Mouse (Mus musculus) embryonic facial prominence, embryonic 13.5 days (tissue): Measurements from ENCODE around the gene Erh. TPM values are rescaled to one million over a fixed set of nuclear protein-coding genes. Genes with fewer than 3 reads are reported as not detected.

Experiments used
- ATAC-seq: fragments of 200-750 bp; cut with Nextera tagmentation; 2 replicates; pipeline ENCODE4 v1.8.0; 2017; ENCODE audit warnings: low read depth; ENCODE audit not compliant: insufficient number of reproducible peaks, insufficient read depth, low FRiP score, low TSS enrichment
- H3K27ac ChIP-seq: fragments of 300-500 bp; sonication (generic); 2 replicates; pipeline ENCODE4 v1.5.1; 2015; ENCODE audit warnings: moderate library complexity, mild to moderate bottlenecking, inconsistent platforms
- H3K27me3 ChIP-seq: fragments of 300-500 bp; sonication (generic); 2 replicates; pipeline ENCODE4 v1.6.1; 2015; ENCODE audit warnings: mild to moderate bottlenecking, inconsistent platforms
- H3K36me3 ChIP-seq: fragments of 300-500 bp; sonication (generic); 2 replicates; pipeline ENCODE4 v1.6.1; 2015; ENCODE audit warnings: mild to moderate bottlenecking, inconsistent platforms
- H3K4me1 ChIP-seq: fragments of 300-500 bp; sonication (generic); 2 replicates; pipeline ENCODE4 v1.6.1; 2015; ENCODE audit warnings: inconsistent platforms
- H3K4me2 ChIP-seq: fragments of 300-500 bp; sonication (generic); 2 replicates; pipeline ENCODE4 v1.6.1; 2015; ENCODE audit warnings: moderate library complexity, mild to moderate bottlenecking, inconsistent platforms
- H3K4me3 ChIP-seq: fragments of 300-500 bp; sonication (generic); 2 replicates; pipeline ENCODE4 v1.5.1; 2015; ENCODE audit warnings: mild to moderate bottlenecking, inconsistent platforms
- H3K9ac ChIP-seq: fragments of 300-500 bp; sonication (generic); 2 replicates; pipeline ENCODE4 v1.6.1; 2015; ENCODE audit warnings: mild to moderate bottlenecking, inconsistent platforms
- H3K9me3 ChIP-seq: fragments of 300-500 bp; sonication (generic); 2 replicates; pipeline ENCODE4 v1.6.1; 2016; ENCODE audit warnings: inconsistent platforms
- WGBS: fragments of 180-500 bp; shearing (Covaris S2); methylation state at CpG from one replicate; pipeline ENCODE4 v1.1.7; 2015; ENCODE audit warnings: mixed read lengths; 5-methylcytosine and 5-hydroxymethylcytosine counted together
- polyA plus RNA-seq: library from polyadenylated mRNA; unstranded; fragments of >200 nt; fragmentation: Nextera tagmentation; extraction: Ambion mirVana; gene quantifications from 2 replicates; pipeline ENCODE4 v1.2.1, GENCODE M21; 2015

The Erh gene
- 316 and 333 TPM in 2 replicates for polyA plus RNA-seq

GRCm38 (mm10) chr12:80643693-80644505 lies at the start of gene Erh, which contains the start of gene Slc39a9:
TSS of gene Erh (minus strand) at chr12:80644341.
TSS of gene Slc39a9 (plus strand) at chr12:80643883.
- H3K36me3 ChIP-seq: peaks cover 28% of the 10 kb centered on the region
- peak within 1 kb of the TSS; percentile 94 for H3K27ac ChIP-seq
- H3K4me2 ChIP-seq: peak within 1 kb of the TSS; percentile 80
- ATAC-seq: peak; percentile 94
- H3K9ac ChIP-seq: peak within 1 kb of the TSS; percentile 98
- H3K4me3 ChIP-seq: peak within 1 kb of the TSS; percentile 95
- no peaks in the 10 kb centered on the region for H3K9me3 ChIP-seq
- H3K27me3 ChIP-seq: no peaks in the 10 kb centered on the region
- H3K4me1 ChIP-seq: peaks cover 35% of the 10 kb centered on the region
- WGBS: under 1% methylated on average over 50 of the region's 50 CpGs

- Histone ChIP-seq H3K4me3 (no peak overlapping the region), H3K9ac (no peak overlapping the region), H3K4me2 (no peak overlapping the region), H3K36me3 (no peaks in the 10 kb centered on the region), H3K27ac (no peak overlapping the region), H3K9me3 (no peaks in the 10 kb centered on the region), H3K4me1 (peaks cover 32% of the 10 kb centered on the region), H3K27me3 (peaks cover 53% of the 10 kb centered on the region)
- 11% methylated on average over 2 of the region's 2 CpGs for WGBS
- ATAC-seq: no peak
Observed at GRCm38 (mm10) chr12:80693700-80694099, 49.6 kb upstream of the Erh start.

- Histone ChIP-seq H3K4me3 (peak within 1 kb of the TSS; percentile 42), H3K4me1 (peaks cover 32% of the 10 kb centered on the region), H3K9ac (peak within 1 kb of the TSS; percentile 58), H3K36me3 (no peaks in the 10 kb centered on the region), H3K4me2 (peak within 1 kb of the TSS; percentile 67), H3K27me3 (peaks cover 53% of the 10 kb centered on the region), H3K27ac (no peak within 1 kb of the TSS), H3K9me3 (no peaks in the 10 kb centered on the region)
- peak; percentile 79; the same call in 1 of the 2 replicates for ATAC-seq
- under 1% methylated on average over 52 of the region's 52 CpGs for WGBS
Observed at GRCm38 (mm10) chr12:80692269-80692972, 48.3 kb upstream of the Erh start, which contains the start of gene Plekhd1. TSS of gene Plekhd1 (plus strand) at chr12:80692591.

- Histone ChIP-seq H3K4me2 (peak overlapping the region; percentile 67), H3K9me3 (no peaks in the 10 kb centered on the region), H3K9ac (no peak overlapping the region), H3K36me3 (no peaks in the 10 kb centered on the region), H3K27ac (no peak overlapping the region), H3K4me1 (peaks cover 32% of the 10 kb centered on the region), H3K27me3 (peaks cover 53% of the 10 kb centered on the region), H3K4me3 (peak overlapping the region; percentile 42; the same call in 1 of the 2 replicates)
- 7% methylated on average over 12 of the region's 12 CpGs for WGBS
- no peak for ATAC-seq
Observed at GRCm38 (mm10) chr12:80691671-80692091, 47.5 kb upstream of the Erh start.

- H3K36me3 ChIP-seq: no peaks in the 10 kb centered on the region
- H3K9me3 ChIP-seq: no peaks in the 10 kb centered on the region
- peaks cover 30% of the 10 kb centered on the region for H3K4me1 ChIP-seq
- no peak for ATAC-seq
- H3K4me2 ChIP-seq: no peak overlapping the region
- H3K27ac ChIP-seq: no peak overlapping the region
- no peak overlapping the region for H3K9ac ChIP-seq
- WGBS: 50% methylated on average over 5 of the region's 5 CpGs
- peaks cover 46% of the 10 kb centered on the region for H3K27me3 ChIP-seq
- no peak overlapping the region for H3K4me3 ChIP-seq
Observed at GRCm38 (mm10) chr12:80689696-80690095, 45.6 kb upstream of the Erh start.

- Histone ChIP-seq H3K36me3 (no peaks in the 10 kb centered on the region), H3K4me1 (peaks cover 13% of the 10 kb centered on the region), H3K27ac (no peak overlapping the region), H3K9ac (no peak overlapping the region), H3K27me3 (peaks cover 27% of the 10 kb centered on the region), H3K9me3 (no peaks in the 10 kb centered on the region), H3K4me3 (no peak overlapping the region), H3K4me2 (no peak overlapping the region)
- 65% methylated on average over 10 of the region's 10 CpGs for WGBS
- no peak for ATAC-seq
Observed at GRCm38 (mm10) chr12:80687788-80688211, 43.7 kb upstream of the Erh start.

- Histone ChIP-seq H3K27ac (no peak overlapping the region), H3K9ac (no peak overlapping the region), H3K27me3 (no peaks in the 10 kb centered on the region; the same call in 1 of the 2 replicates), H3K4me1 (no peaks in the 10 kb centered on the region), H3K36me3 (peaks cover 7% of the 10 kb centered on the region; the same call in 1 of the 2 replicates), H3K4me3 (no peak overlapping the region), H3K9me3 (no peaks in the 10 kb centered on the region), H3K4me2 (no peak overlapping the region)
- no peak for ATAC-seq
- WGBS: 77% methylated on average over 3 of the region's 3 CpGs
Observed at GRCm38 (mm10) chr12:80684316-80684715, 40.2 kb upstream of the Erh start.

GRCm38 (mm10) chr12:80683554-80683953 lies 39.4 kb upstream of the Erh start:
- Histone ChIP-seq H3K4me2 (no peak overlapping the region), H3K36me3 (peaks cover 11% of the 10 kb centered on the region; the same call in 1 of the 2 replicates), H3K9me3 (no peaks in the 10 kb centered on the region), H3K4me1 (no peaks in the 10 kb centered on the region), H3K4me3 (no peak overlapping the region), H3K27me3 (no peaks in the 10 kb centered on the region), H3K27ac (no peak overlapping the region), H3K9ac (no peak overlapping the region)
- ATAC-seq: no peak
- WGBS: 90% methylated on average over 3 of the region's 3 CpGs

GRCm38 (mm10) chr12:80681340-80681739 lies 37.2 kb upstream of the Erh start:
- peaks cover 27% of the 10 kb centered on the region for H3K36me3 ChIP-seq
- H3K4me1 ChIP-seq: no peaks in the 10 kb centered on the region
- H3K4me2 ChIP-seq: no peak overlapping the region
- no peaks in the 10 kb centered on the region for H3K27me3 ChIP-seq
- H3K4me3 ChIP-seq: no peak overlapping the region
- H3K9ac ChIP-seq: no peak overlapping the region
- 70% methylated on average over 1 of the region's 1 CpGs for WGBS
- no peaks in the 10 kb centered on the region for H3K9me3 ChIP-seq
- ATAC-seq: no peak
- no peak overlapping the region for H3K27ac ChIP-seq

- Histone ChIP-seq H3K4me2 (no peak overlapping the region), H3K9ac (no peak overlapping the region), H3K27ac (no peak overlapping the region), H3K27me3 (no peaks in the 10 kb centered on the region), H3K4me3 (no peak overlapping the region), H3K36me3 (peaks cover 59% of the 10 kb centered on the region), H3K9me3 (no peaks in the 10 kb centered on the region), H3K4me1 (no peaks in the 10 kb centered on the region)
- WGBS: 18% methylated on average over 3 of the region's 3 CpGs
- ATAC-seq: no peak
Observed at GRCm38 (mm10) chr12:80673170-80673569, 29.0 kb upstream of the Erh start.

- H3K9ac ChIP-seq: no peak overlapping the region
- peaks cover 42% of the 10 kb centered on the region for H3K36me3 ChIP-seq
- ATAC-seq: no peak
- no peak overlapping the region for H3K4me2 ChIP-seq
- H3K27ac ChIP-seq: no peak overlapping the region
- no peaks in the 10 kb centered on the region for H3K9me3 ChIP-seq
- no peak overlapping the region for H3K4me3 ChIP-seq
- WGBS: 88% methylated on average over 2 of the region's 2 CpGs
- no peaks in the 10 kb centered on the region for H3K27me3 ChIP-seq
- H3K4me1 ChIP-seq: no peaks in the 10 kb centered on the region
Observed at GRCm38 (mm10) chr12:80668391-80668790, 24.2 kb upstream of the Erh start.
